Mouse (Mus musculus) olfactory bulb, adult 2 months (tissue): ENCODE data around the gene Gm128.

Source experiments
- CTCF ChIP-seq: fragments of 200-500 bp; IDR thresholded peaks from 2 replicates; pipeline ENCODE4 v1.5.1; 2012; ENCODE audit warnings: low read depth, mild to moderate bottlenecking, low read length, moderate library complexity; ENCODE audit not compliant: insufficient read depth
- POLR2A ChIP-seq: fragments of 200-500 bp; IDR thresholded peaks from 2 replicates; pipeline ENCODE4 v1.6.1; 2012; ENCODE audit warnings: mild to moderate bottlenecking, low read depth, low read length, moderate library complexity; ENCODE audit not compliant: insufficient read depth

- TF ChIP-seq POLR2A (no peak), CTCF (no peak)
These were observed 1.7 kb upstream of the Gm128 start for GRCm38 (mm10) chr3:95243086-95243485.
